Mouse (Mus musculus) hematopoietic multipotent progenitor cell, adult 10-12 weeks (in vitro differentiated cells): Measurements from ENCODE around the gene Tbx19. TPM values are rescaled to one million over a fixed set of nuclear protein-coding genes. Genes with fewer than 3 reads are reported as not detected.

Source experiments
- polyA plus RNA-seq: library from polyadenylated mRNA; stranded (reverse); fragments of >175 nt; gene quantifications from 2 replicates; pipeline ENCODE4 v1.2.3, GENCODE M21; 2012; ENCODE audit warnings: low replicate concordance

The Tbx19 gene
- polyA plus RNA-seq = not detected in 2 replicates

GRCm38 (mm10) chr1:165160723-165161405 is at the start of gene Tbx19:
Gene Tbx19 (minus strand): TSS chr1:165160773.

GRCm38 (mm10) chr1:165193880-165194661 is 33.5 kb upstream of the Tbx19 start, which contains the start of gene Sft2d2:
Gene Sft2d2 (minus strand): TSS chr1:165194438.

Other genes starting within 250 kb of the Tbx19 start
- 1.8 and 3.7 TPM in 2 replicates for gene Xcl1, start 225.2 kb downstream of the Tbx19 start, polyA plus RNA-seq
- 6.2 and 10.8 TPM in 2 replicates for gene Sft2d2, start 33.7 kb upstream of the Tbx19 start, polyA plus RNA-seq
- gene Tiprl, start 76.2 kb upstream of the Tbx19 start, polyA plus RNA-seq = 12.4 and 15.5 TPM in 2 replicates
- 0.03 and 0.06 TPM in 2 replicates for gene Gpr161, start 135.0 kb upstream of the Tbx19 start, polyA plus RNA-seq